26 mouse cellular contexts compared by ENCODE assay signal in genomic region chr2:19007580-19007979, GRCm38 (mm10). TPM values are rescaled to one million over a fixed set of nuclear protein-coding genes. Genes with fewer than 3 reads are reported as not detected.
"Had no signal": no experiment of that assay in that cellular context is flagged by ENCODE, and none has a peak within 500 bp of the region (broad histone marks: within the 10 kb centered on the region; RNA-seq: fewer than 3 reads in every experiment).

No protein-coding gene starts in this region.

- H3K9ac ChIP-seq: heart, embryonic 12.5 days; hindbrain, embryonic 13.5 days; hindbrain, embryonic 15.5 days; kidney, embryonic 15.5 days; limb, embryonic 12.5 days; liver, embryonic 13.5 days; liver, embryonic 15.5 days had no signal

- DNase-seq: gastrocnemius, adult 2 months; gastrocnemius, postnatal 10 days; gastrocnemius, postnatal 25 days; heart, adult 2 months; heart, postnatal 10 days; heart, postnatal 4 days; kidney, adult 11 months; kidney, adult 2 months; kidney, adult 9 months; kidney, postnatal 14 days; kidney, postnatal 36 days; layer of hippocampus, adult 9-11 months; liver; liver, embryonic 13.5 days had no signal

- H3K27me3 ChIP-seq: hindbrain, embryonic 15.5 days; kidney, embryonic 15.5 days; limb, embryonic 12.5 days; liver, embryonic 13.5 days; liver, embryonic 15.5 days had no signal

- H3K36me3 ChIP-seq: heart, embryonic 12.5 days; hindbrain, embryonic 10.5 days; hindbrain, embryonic 13.5 days; hindbrain, embryonic 15.5 days; kidney, embryonic 15.5 days; limb, embryonic 10.5 days; limb, embryonic 12.5 days; liver, embryonic 13.5 days; liver, embryonic 15.5 days had no signal

- H3K4me1 ChIP-seq: heart, embryonic 12.5 days; hindbrain, embryonic 10.5 days; hindbrain, embryonic 13.5 days; hindbrain, embryonic 15.5 days; limb, embryonic 10.5 days; limb, embryonic 12.5 days had no signal

- H3K9me3 ChIP-seq: heart, embryonic 12.5 days; hindbrain, embryonic 10.5 days; hindbrain, embryonic 13.5 days; hindbrain, embryonic 15.5 days; kidney, embryonic 15.5 days; limb, embryonic 10.5 days; limb, embryonic 12.5 days; liver, embryonic 13.5 days; liver, embryonic 15.5 days had no signal

- H3K27ac ChIP-seq: gastrocnemius, adult 2 months; heart, adult 2 months; hindbrain, embryonic 10.5 days; hindbrain, embryonic 13.5 days; hindbrain, embryonic 15.5 days; hindbrain, postnatal 0 days; kidney, embryonic 15.5 days; kidney, postnatal 0 days; left cerebral cortex, adult 2 months; limb, embryonic 10.5 days; limb, embryonic 12.5 days; liver, embryonic 13.5 days; liver, embryonic 15.5 days had no signal

- H3K4me3 ChIP-seq: gastrocnemius, adult 2 months; heart, adult 2 months; heart, embryonic 12.5 days; hindbrain, embryonic 10.5 days; hindbrain, embryonic 13.5 days; hindbrain, embryonic 15.5 days; kidney, embryonic 15.5 days; left cerebral cortex, adult 2 months; limb, embryonic 10.5 days; limb, embryonic 12.5 days; liver, embryonic 13.5 days; liver, embryonic 15.5 days had no signal

- H3K4me2 ChIP-seq: heart, embryonic 12.5 days; hindbrain, embryonic 13.5 days; hindbrain, embryonic 15.5 days; kidney, embryonic 15.5 days; limb, embryonic 12.5 days; liver, embryonic 11.5 days; liver, embryonic 13.5 days; liver, embryonic 15.5 days had no signal

RNA-seq across cellular contexts. Expression of gene 4930426L09Rik, which starts 9.4 kb away (rescaled TPM):
- total RNA-seq: gastrocnemius, adult 2 months; heart, adult 2 months had no signal
